Mouse (Mus musculus): ENCODE results near the gene Cttnbp2nl.

DNA sequence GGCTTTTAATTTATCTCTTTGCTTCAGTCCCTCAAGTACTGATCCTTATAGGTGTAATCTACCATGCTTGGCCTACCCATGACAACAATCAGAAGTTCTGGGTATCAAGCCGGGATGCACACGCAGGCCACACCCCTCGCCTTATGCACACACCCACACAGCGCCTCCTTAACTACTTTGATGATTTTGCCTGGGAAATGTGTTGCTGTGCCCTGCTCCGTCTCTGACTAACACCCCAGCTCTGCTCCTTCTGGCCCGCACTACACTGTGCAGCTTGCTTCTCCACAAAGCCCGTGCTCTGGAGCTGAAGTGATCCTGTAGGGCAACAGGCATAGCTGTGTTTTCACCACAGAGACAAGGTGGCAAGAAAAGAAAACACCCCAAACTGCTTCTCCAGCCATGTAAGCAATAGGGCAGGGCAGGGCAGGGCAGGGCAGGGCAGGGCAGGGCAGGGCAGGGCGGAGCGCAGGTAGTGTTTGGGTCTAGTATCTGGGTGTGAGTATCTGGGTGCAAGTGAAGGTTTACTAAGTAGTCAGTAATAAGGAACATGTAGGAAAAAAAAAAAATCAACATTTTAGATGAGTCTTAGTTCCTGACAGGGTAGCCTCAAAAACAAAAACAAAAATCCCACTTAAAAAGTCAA lies 11.8 kb downstream of the Cttnbp2nl start:
- TF ChIP-seq CTCF (IDR thresholded peaks at IDR 0.05; ENCODE audit: low read depth, low read length) (no peak), TAL1 (conservative IDR thresholded peaks at IDR 0.05; ENCODE audit: low read depth, low read length) (no peak)
